Mouse (Mus musculus) left cerebral cortex, postnatal 10 days (tissue): ENCODE measurements at regions not wholly inside any gene's neighbourhood (a gene's known extent, or its start where the extent isn't known, plus 50 kb on each side); places are given as distances from the start of the nearest gene placed in this dataset.

Source experiments
- DNase-seq, 2 experiments: peaks; one replicate each; pipeline ENCODE4 v3.0.0; 2021 to 2022; ENCODE audit warnings: low spot score in 2 of 2, mixed read lengths in 1 of 2; ENCODE audit errors: extremely low spot score in 1 of 2
- intact Hi-C: fragments of 180-260 bp; cut with DNase I; formaldehyde crosslinking; loops from one replicate; pipeline ENCODE4 v1.15.1; 2025

- intact Hi-C loops: no loop called here
- DNase-seq: no peak
These were observed 56.5 kb upstream of the Lsm6 start for GRCm38 (mm10) chr8:78877423-78877822.

- no peak for DNase-seq
- intact Hi-C loops: no loop called here
These were observed 68.8 kb upstream of the Lsm6 start for GRCm38 (mm10) chr8:78889708-78890107.

- peak in 1 of 2 experiments; percentile 33 for DNase-seq
- intact Hi-C loops: no loop called here
These were observed 69.6 kb upstream of the Lsm6 start for GRCm38 (mm10) chr8:78890571-78890970.

- intact Hi-C loops: no loop called here
- peak; percentile 39 to 64 for DNase-seq
These were observed 78.9 kb upstream of the Lsm6 start for GRCm38 (mm10) chr8:78899887-78900286.

GRCm38 (mm10) chr8:78903034-78903433, 82.1 kb upstream of the Lsm6 start:
- intact Hi-C loops: no loop called here
- no peak for DNase-seq

- no peak for DNase-seq
- intact Hi-C loops: no loop called here
These were observed 87.0 kb upstream of the Lsm6 start for GRCm38 (mm10) chr8:78907918-78908317.

GRCm38 (mm10) chr8:78911288-78911873, 90.4 kb upstream of the Lsm6 start:
- no peak for DNase-seq
- intact Hi-C loops: no loop called here

- intact Hi-C loops: no loop called here
- DNase-seq: no peak
These were observed 91.5 kb upstream of the Lsm6 start for GRCm38 (mm10) chr8:78912470-78912869.

- intact Hi-C loops: no loop called here
- no peak for DNase-seq
These were observed 92.9 kb upstream of the Lsm6 start for GRCm38 (mm10) chr8:78913823-78914222.

- DNase-seq: no peak
- intact Hi-C loops: no loop called here
These were observed 97.4 kb upstream of the Zfp827 start for GRCm38 (mm10) chr8:78930610-78931397.

- DNase-seq: no peak
- intact Hi-C loops: no loop called here
These were observed 96.2 kb upstream of the Zfp827 start for GRCm38 (mm10) chr8:78932069-78932468.

- intact Hi-C loops: no loop called here
These were observed 88.2 kb upstream of the Zfp827 start for GRCm38 (mm10) chr8:78940049-78940448.

GRCm38 (mm10) chr8:78941558-78941957, 86.7 kb upstream of the Zfp827 start:
- DNase-seq: no peak
- intact Hi-C loops: no loop called here

More at GRCm38 (mm10) chr8:78940049-78940448, 88.2 kb upstream of the Zfp827 start:
- no peak for DNase-seq

- DNase-seq: no peak
- intact Hi-C loops: no loop called here
These were observed 83.9 kb upstream of the Zfp827 start for GRCm38 (mm10) chr8:78944367-78944766.

GRCm38 (mm10) chr8:78945607-78946006, 82.6 kb upstream of the Zfp827 start:
- intact Hi-C loops: no loop called here

GRCm38 (mm10) chr8:78946085-78946484, 82.2 kb upstream of the Zfp827 start:
- intact Hi-C loops: no loop called here
- no peak for DNase-seq

More at GRCm38 (mm10) chr8:78945607-78946006, 82.6 kb upstream of the Zfp827 start:
- DNase-seq: no peak

GRCm38 (mm10) chr8:78975034-78975433, 53.2 kb upstream of the Zfp827 start:
- no peak for DNase-seq
- intact Hi-C loops: no loop called here
